Mouse (Mus musculus) forebrain, embryonic 12.5 days (tissue): ENCODE results near the gene Gm44579. TPM values are rescaled to one million over a fixed set of nuclear protein-coding genes. Genes with fewer than 3 reads are reported as not detected.
A peak's percentile ranks its signal among the peaks of the same experiment; 100 is the strongest.

Source experiments
- ATAC-seq: fragments of 200-750 bp; cut with Nextera tagmentation; 2 replicates; pipeline ENCODE4 v1.8.0; 2017; ENCODE audit warnings: moderate TSS enrichment; ENCODE audit not compliant: low FRiP score
- H3K27ac ChIP-seq: fragments of 300-500 bp; sonication (generic); 2 replicates; pipeline ENCODE4 v1.5.1; 2016; ENCODE audit warnings: mild to moderate bottlenecking
- H3K27me3 ChIP-seq: fragments of 300-500 bp; sonication (generic); 2 replicates; pipeline ENCODE4 v1.6.1; 2016; ENCODE audit warnings: mild to moderate bottlenecking
- H3K36me3 ChIP-seq: fragments of 300-500 bp; sonication (generic); replicated peaks from 2 replicates; pipeline ENCODE4 v1.6.1; 2016; ENCODE audit warnings: mild to moderate bottlenecking
- H3K4me1 ChIP-seq: fragments of 300-500 bp; sonication (generic); 2 replicates; pipeline ENCODE4 v1.6.1; 2016
- H3K4me2 ChIP-seq: fragments of 300-500 bp; sonication (generic); 2 replicates; pipeline ENCODE4 v1.6.1; 2016; ENCODE audit warnings: mild to moderate bottlenecking, moderate library complexity
- H3K4me3 ChIP-seq: fragments of 300-500 bp; sonication (generic); replicated peaks from 2 replicates; pipeline ENCODE4 v1.5.1; 2016; ENCODE audit warnings: mild to moderate bottlenecking
- H3K9ac ChIP-seq: fragments of 300-500 bp; sonication (generic); 2 replicates; pipeline ENCODE4 v1.6.1; 2016; ENCODE audit warnings: mild to moderate bottlenecking
- H3K9me3 ChIP-seq: fragments of 300-500 bp; sonication (generic); 2 replicates; pipeline ENCODE4 v1.6.1; 2016
- WGBS: fragments of 180-500 bp; shearing (Covaris S2); methylation state at CpG from one replicate; pipeline ENCODE4 v1.1.7; 2016; 5-methylcytosine and 5-hydroxymethylcytosine counted together
- polyA plus RNA-seq: library from polyadenylated mRNA; unstranded; fragments of >200 nt; fragmentation: Nextera tagmentation; extraction: Ambion mirVana; gene quantifications from 2 replicates; pipeline ENCODE4 v1.2.1, GENCODE M21; 2016

Gene Gm44579
- polyA plus RNA-seq, 1 experiment from 2014 or later = not detected

- H3K9ac ChIP-seq = no peak overlapping the region
- peaks cover 17% of the 10 kb centered on the region for H3K4me1 ChIP-seq
- WGBS = 84% methylated on average over 3 of the region's 3 CpGs
- no peak overlapping the region for H3K4me3 ChIP-seq
- no peaks in the 10 kb centered on the region for H3K9me3 ChIP-seq
- ATAC-seq = no peak
- no peak overlapping the region for H3K4me2 ChIP-seq
- no peaks in the 10 kb centered on the region for H3K27me3 ChIP-seq
- H3K27ac ChIP-seq = no peak overlapping the region
- no peaks in the 10 kb centered on the region for H3K36me3 ChIP-seq
Measured at GRCm38 (mm10) chr15:98148356-98148755, 72.4 kb downstream of the Gm44579 start.

- Histone ChIP-seq H3K36me3 (peaks cover 17% of the 10 kb centered on the region), H3K4me3 (peak overlapping the region; percentile 85), H3K27ac (peak overlapping the region; percentile 54), H3K4me2 (peak overlapping the region; percentile 88), H3K4me1 (peaks cover 14% of the 10 kb centered on the region), H3K9me3 (no peaks in the 10 kb centered on the region), H3K27me3 (no peaks in the 10 kb centered on the region), H3K9ac (peak overlapping the region; percentile 93)
- under 1% methylated on average over 38 of the region's 38 CpGs for WGBS
- ATAC-seq = peak; percentile 98
Measured at GRCm38 (mm10) chr15:98145559-98146181, 75.1 kb downstream of the Gm44579 start.

GRCm38 (mm10) chr15:98144861-98145507, 75.8 kb downstream of the Gm44579 start:
- peak overlapping the region; percentile 85 for H3K4me3 ChIP-seq
- H3K9me3 ChIP-seq = no peaks in the 10 kb centered on the region
- 2% methylated on average over 29 of the region's 36 CpGs for WGBS
- H3K36me3 ChIP-seq = peaks cover 22% of the 10 kb centered on the region
- ATAC-seq = no peak; the same call in none of the 2 replicates
- H3K27me3 ChIP-seq = no peaks in the 10 kb centered on the region
- H3K4me1 ChIP-seq = peaks cover 14% of the 10 kb centered on the region
- H3K4me2 ChIP-seq = peak overlapping the region; percentile 88
- peak overlapping the region; percentile 93 for H3K9ac ChIP-seq
- no peak overlapping the region for H3K27ac ChIP-seq

- no peak for ATAC-seq
- 84% methylated on average over 10 of the region's 10 CpGs for WGBS
- Histone ChIP-seq H3K4me2 (no peak overlapping the region), H3K9ac (no peak overlapping the region), H3K27me3 (no peaks in the 10 kb centered on the region), H3K9me3 (no peaks in the 10 kb centered on the region), H3K36me3 (peaks cover 37% of the 10 kb centered on the region), H3K4me1 (peaks cover 14% of the 10 kb centered on the region), H3K27ac (no peak overlapping the region), H3K4me3 (no peak overlapping the region)
Measured at GRCm38 (mm10) chr15:98142515-98142914, 78.3 kb downstream of the Gm44579 start.

- Histone ChIP-seq H3K4me3 (no peak overlapping the region), H3K9ac (no peak overlapping the region), H3K4me2 (no peak overlapping the region), H3K4me1 (peaks cover 10% of the 10 kb centered on the region), H3K27ac (no peak overlapping the region), H3K9me3 (no peaks in the 10 kb centered on the region), H3K27me3 (no peaks in the 10 kb centered on the region), H3K36me3 (peaks cover 53% of the 10 kb centered on the region)
- 88% methylated on average over 5 of the region's 5 CpGs for WGBS
- ATAC-seq = no peak
Measured at GRCm38 (mm10) chr15:98140809-98141208, 80.0 kb downstream of the Gm44579 start.

- no peak for ATAC-seq
- Histone ChIP-seq H3K27me3 (no peaks in the 10 kb centered on the region), H3K9ac (no peak overlapping the region), H3K4me2 (no peak overlapping the region), H3K27ac (no peak overlapping the region), H3K4me1 (peaks cover 6% of the 10 kb centered on the region), H3K36me3 (peaks cover 63% of the 10 kb centered on the region), H3K4me3 (no peak overlapping the region), H3K9me3 (no peaks in the 10 kb centered on the region)
- WGBS = 82% methylated on average over 7 of the region's 7 CpGs
Measured at GRCm38 (mm10) chr15:98139763-98140162, 81.0 kb downstream of the Gm44579 start.

- 94% methylated on average over 9 of the region's 9 CpGs for WGBS
- Histone ChIP-seq H3K9ac (no peak overlapping the region), H3K36me3 (peaks cover 84% of the 10 kb centered on the region), H3K4me3 (no peak overlapping the region), H3K9me3 (no peaks in the 10 kb centered on the region), H3K4me2 (no peak overlapping the region), H3K4me1 (no peaks in the 10 kb centered on the region), H3K27me3 (no peaks in the 10 kb centered on the region), H3K27ac (no peak overlapping the region)
- no peak for ATAC-seq
Measured at GRCm38 (mm10) chr15:98136871-98137270, 83.9 kb downstream of the Gm44579 start.

Other genes with a start within 250 kb of the Gm44579 start
- gene Col2a1, start 216.3 kb downstream of the Gm44579 start, polyA plus RNA-seq = 112 and 122 TPM in 2 replicates
- 52.5 and 56.6 TPM in 2 replicates for gene Pfkm, start 128.4 kb downstream of the Gm44579 start, polyA plus RNA-seq
- gene Senp1, start 127.2 kb downstream of the Gm44579 start, polyA plus RNA-seq = 39.6 and 44.3 TPM in 2 replicates
- 38.4 and 44.8 TPM in 2 replicates for gene Asb8, start 55.4 kb downstream of the Gm44579 start, polyA plus RNA-seq
- gene Ccdc184, start 53.8 kb downstream of the Gm44579 start, polyA plus RNA-seq = 15.9 and 19.6 TPM in 2 replicates
- not detected in 2 replicates for gene Olfr288, start 25.4 kb downstream of the Gm44579 start, polyA plus RNA-seq
- gene Olfr287, start 79 bp upstream of the Gm44579 start, polyA plus RNA-seq = not detected in 2 replicates
- not detected in 2 replicates for gene Olfr286, start 13.5 kb upstream of the Gm44579 start, polyA plus RNA-seq
- gene H1fnt, start 36.3 kb upstream of the Gm44579 start, polyA plus RNA-seq = not detected in 2 replicates
- gene Zfp641, start 75.2 kb upstream of the Gm44579 start, polyA plus RNA-seq = 2.4 and 2.8 TPM in 2 replicates
- gene Olfr285, start 96.4 kb upstream of the Gm44579 start, polyA plus RNA-seq = not detected in 2 replicates
- not detected in 2 replicates for gene Olfr284, start 120.0 kb upstream of the Gm44579 start, polyA plus RNA-seq
- 0.08 TPM in 1 of 2 replicates, not detected in the other for gene Olfr283, start 160.0 kb upstream of the Gm44579 start, polyA plus RNA-seq
- gene Olfr282, start 210.2 kb upstream of the Gm44579 start, polyA plus RNA-seq = not detected in 2 replicates
- gene Olfr281, start 231.6 kb upstream of the Gm44579 start, polyA plus RNA-seq = 0.05 TPM in 1 of 2 replicates, not detected in the other
- not detected in 2 replicates for gene OR5BS1P, start 248.9 kb upstream of the Gm44579 start, polyA plus RNA-seq